Mouse (Mus musculus): Measurements from ENCODE around the gene Bpifb9a.

DNA sequence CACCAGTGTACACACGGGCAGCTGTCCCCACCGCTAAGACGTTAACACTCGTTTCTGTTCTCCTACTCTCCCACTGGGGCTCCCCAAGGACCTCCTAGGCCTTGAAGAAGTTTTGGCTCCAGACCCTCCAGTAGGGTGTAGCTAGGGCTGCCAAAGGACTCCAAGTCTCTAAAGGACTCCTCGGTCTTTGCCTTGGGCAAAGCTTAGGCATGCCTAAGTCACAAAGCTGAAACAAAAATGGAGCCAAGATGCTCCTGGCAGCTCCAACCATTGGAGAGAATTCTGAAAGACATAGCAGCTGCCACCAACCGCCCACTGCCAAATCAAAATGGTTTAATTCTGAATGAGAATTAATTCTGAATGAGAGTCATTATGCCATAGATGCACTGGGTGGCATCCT is 24.2 kb upstream of the Bpifb9a start:
- TF ChIP-seq POLR2A (IDR thresholded peaks at IDR 0.05; ENCODE audit: insufficient read length, low read depth) (no peak), MYOG (IDR thresholded peaks at IDR 0.05; ENCODE audit: control insufficient read depth in 1 of 3, insufficient read depth in 1 of 3, insufficient read length in 2 of 3, low read depth in 2 of 3) (no peak), POLR2AphosphoS2 (IDR thresholded peaks at IDR 0.05; ENCODE audit: insufficient read length, low read depth) (no peak), MYOD1 (IDR thresholded peaks at IDR 0.05; ENCODE audit: control insufficient read depth in 1 of 3, insufficient read length in 2 of 3, low read depth in 2 of 3) (no peak), E2F4 (IDR thresholded peaks at IDR 0.05; ENCODE audit: insufficient read depth) (no peak)

Data from myocyte (in vitro differentiated cells).